Mouse (Mus musculus) heart, postnatal 0 days (tissue): Measurements from ENCODE around the gene Mertk. TPM values are rescaled to one million over a fixed set of nuclear protein-coding genes. Genes with fewer than 3 reads are reported as not detected.
A peak's percentile ranks its signal among the peaks of the same experiment; 100 is the strongest.

Experiments
- ATAC-seq: fragments of 200-750 bp; cut with Nextera tagmentation; 2 replicates; pipeline ENCODE4 v1.8.0; 2017; ENCODE audit warnings: low read depth, moderate number of reproducible peaks, moderate library complexity; ENCODE audit not compliant: insufficient read depth
- DNase-seq: peaks from one replicate; pipeline ENCODE4 v3.0.0-alpha.2; 2016; ENCODE audit warnings: low spot score
- H3K27ac ChIP-seq: fragments of 300-500 bp; sonication (generic); 2 replicates; pipeline ENCODE4 v1.5.1; 2014; ENCODE audit warnings: low read depth, mild to moderate bottlenecking
- H3K27me3 ChIP-seq: fragments of 300-500 bp; sonication (generic); 2 replicates; pipeline ENCODE4 v1.6.1; 2014; ENCODE audit warnings: low read length, mixed read lengths; ENCODE audit not compliant: control insufficient read depth, insufficient read depth
- H3K36me3 ChIP-seq: fragments of 300-500 bp; sonication (generic); replicated peaks from 2 replicates; pipeline ENCODE4 v1.6.1; 2014; ENCODE audit warnings: low read length, mixed read lengths; ENCODE audit not compliant: control insufficient read depth, insufficient read depth
- H3K4me1 ChIP-seq: fragments of 300-500 bp; sonication (generic); 2 replicates; pipeline ENCODE4 v1.6.1; 2014; ENCODE audit warnings: antibody characterized with exemption; ENCODE audit not compliant: control insufficient read depth, insufficient read depth
- H3K4me2 ChIP-seq: fragments of 300-500 bp; sonication (generic); 2 replicates; pipeline ENCODE4 v1.6.1; 2014; ENCODE audit warnings: low read depth, mild to moderate bottlenecking, low read length, moderate library complexity
- H3K4me3 ChIP-seq: fragments of 300-500 bp; sonication (generic); 2 replicates; pipeline ENCODE4 v1.5.1; 2014; ENCODE audit warnings: low read depth, low read length
- H3K9ac ChIP-seq: fragments of 300-500 bp; sonication (generic); replicated peaks from 2 replicates; pipeline ENCODE4 v1.6.1; 2014; ENCODE audit warnings: low read depth, low read length, mixed read lengths
- H3K9me3 ChIP-seq: fragments of 300-500 bp; sonication (generic); replicated peaks from 2 replicates; pipeline ENCODE4 v1.6.1; 2016; ENCODE audit warnings: low read length; ENCODE audit not compliant: control insufficient read depth
- CTCF ChIP-seq: IDR thresholded peaks from 2 replicates; pipeline ENCODE4 v1.5.1; 2016; ENCODE audit warnings: antibody characterized with exemption, control low read depth, low read depth
- EP300 ChIP-seq: IDR thresholded peaks from 2 replicates; pipeline ENCODE4 v1.6.1; 2016; ENCODE audit warnings: antibody characterized with exemption, low read depth
- WGBS: fragments of 180-500 bp; shearing (Covaris S2); extraction: QIAGEN DNeasy Blood & Tissue Kit; methylation state at CpG from one replicate; pipeline ENCODE4 v1.1.7; 2014; 5-methylcytosine and 5-hydroxymethylcytosine counted together
- polyA plus RNA-seq: library from polyadenylated mRNA; unstranded; fragments of >200 nt; fragmentation: Nextera tagmentation; extraction: Ambion mirVana; gene quantifications from 2 replicates; pipeline ENCODE4 v1.2.1, GENCODE M21; 2015
- total RNA-seq: library from RNA; depleted of rRNA; stranded (reverse); fragments of >200 nt; gene quantifications from 2 replicates; pipeline ENCODE4 v1.2.3, GENCODE M21; 2014; ENCODE audit warnings: low replicate concordance; rRNA removed

Gene Mertk
- total RNA-seq: 4.6 and 6.1 TPM in 2 replicates
- polyA plus RNA-seq: 2.3 TPM in 2 replicates

GRCm38 (mm10) chr2:128698693-128699181, at the start of gene Mertk:
Gene Mertk (plus strand): TSS chr2:128698956.
- Histone ChIP-seq H3K4me1 (no peaks in the 10 kb centered on the region), H3K36me3 (no peaks in the 10 kb centered on the region)
- WGBS: under 1% methylated on average over 30 of the region's 30 CpGs

GRCm38 (mm10) chr2:128680661-128681060, 18.1 kb upstream of the Mertk start:
- no peaks in the 10 kb centered on the region for H3K9me3 ChIP-seq
- TF ChIP-seq EP300: no peak
- no peak for TF ChIP-seq CTCF
- 54% methylated on average over 4 of the region's 4 CpGs for WGBS
- H3K27me3 ChIP-seq: no peaks in the 10 kb centered on the region
- H3K27ac ChIP-seq: no peak overlapping the region
- DNase-seq: peak; percentile 43
- H3K4me2 ChIP-seq: no peak overlapping the region
- 0 out of 2 replicates have a peak, but pooled peaks cover 3% of the 10 kb centered on the region for H3K4me1 ChIP-seq
- H3K9ac ChIP-seq: no peak overlapping the region
- no peak for ATAC-seq
- peaks cover 64% of the 10 kb centered on the region for H3K36me3 ChIP-seq
- H3K4me3 ChIP-seq: no peak overlapping the region

More at GRCm38 (mm10) chr2:128698693-128699181, at the start of gene Mertk:
- Histone ChIP-seq H3K4me2 (peak within 1 kb of the TSS; percentile 82), H3K4me3 (peak within 1 kb of the TSS; percentile 72), H3K27me3 (no peaks in the 10 kb centered on the region), H3K27ac (peak within 1 kb of the TSS; percentile 91), H3K9ac (peak within 1 kb of the TSS; percentile 63), H3K9me3 (no peaks in the 10 kb centered on the region)
- TF ChIP-seq EP300 (no peak), CTCF (no peak)
- DNase-seq: peak; percentile 95
- ATAC-seq: peak; percentile 95

- peak within 1 kb of the TSS; percentile 83 for H3K27ac ChIP-seq
- H3K4me3 ChIP-seq: peak within 1 kb of the TSS; percentile 91
- WGBS: under 1% methylated on average over 58 of the region's 58 CpGs
- ATAC-seq: peak; percentile 94
- H3K4me2 ChIP-seq: peak within 1 kb of the TSS; percentile 59
- H3K9ac ChIP-seq: peak within 1 kb of the TSS; percentile 96
- H3K36me3 ChIP-seq: peaks cover 23% of the 10 kb centered on the region
- TF ChIP-seq EP300: 0 out of 2 replicates have a peak, but pooled peaks have one; percentile 20
- TF ChIP-seq CTCF: no peak
- peaks cover 6% of the 10 kb centered on the region; the same call in 1 of the 2 replicates for H3K4me1 ChIP-seq
- H3K27me3 ChIP-seq: no peaks in the 10 kb centered on the region
- no peaks in the 10 kb centered on the region for H3K9me3 ChIP-seq
- DNase-seq: peak; percentile 96
Observed at GRCm38 (mm10) chr2:128686921-128687557, 11.7 kb upstream of the Mertk start, which contains the start of gene Anapc1. Gene Anapc1 (minus strand): TSS chr2:128687391.

- 47% methylated on average over 10 of the region's 10 CpGs for WGBS
- Histone ChIP-seq H3K9ac (peak overlapping the region; percentile 96), H3K36me3 (peaks cover 19% of the 10 kb centered on the region), H3K4me2 (peak overlapping the region; percentile 59), H3K4me1 (peaks cover 6% of the 10 kb centered on the region; the same call in 1 of the 2 replicates), H3K4me3 (peak overlapping the region; percentile 91), H3K27ac (peak overlapping the region; percentile 83), H3K9me3 (no peaks in the 10 kb centered on the region), H3K27me3 (no peaks in the 10 kb centered on the region)
- TF ChIP-seq CTCF: no peak
- TF ChIP-seq EP300: no peak
- DNase-seq (no peak), ATAC-seq (peak; percentile 51; the same call in 1 of the 2 replicates)
Observed at GRCm38 (mm10) chr2:128687558-128688120, 11.1 kb upstream of the Mertk start.

- H3K9ac ChIP-seq: no peak overlapping the region
- no peaks in the 10 kb centered on the region for H3K4me1 ChIP-seq
- no peak for ATAC-seq
- no peaks in the 10 kb centered on the region for H3K36me3 ChIP-seq
- H3K9me3 ChIP-seq: no peaks in the 10 kb centered on the region
- no peaks in the 10 kb centered on the region for H3K27me3 ChIP-seq
- DNase-seq: no peak
- no peak for TF ChIP-seq EP300
- TF ChIP-seq CTCF: no peak
- H3K4me3 ChIP-seq: no peak overlapping the region
- 74% methylated on average over 14 of the region's 14 CpGs for WGBS
- no peak overlapping the region for H3K4me2 ChIP-seq
- no peak overlapping the region for H3K27ac ChIP-seq
Observed at GRCm38 (mm10) chr2:128692336-128692735, 6.4 kb upstream of the Mertk start.
